Mouse (Mus musculus): ENCODE measurements at regions not wholly inside any gene's neighbourhood (a gene's known extent, or its start where the extent isn't known, plus 50 kb on each side); places are given as distances from the start of the nearest gene placed in this dataset.

DNA sequence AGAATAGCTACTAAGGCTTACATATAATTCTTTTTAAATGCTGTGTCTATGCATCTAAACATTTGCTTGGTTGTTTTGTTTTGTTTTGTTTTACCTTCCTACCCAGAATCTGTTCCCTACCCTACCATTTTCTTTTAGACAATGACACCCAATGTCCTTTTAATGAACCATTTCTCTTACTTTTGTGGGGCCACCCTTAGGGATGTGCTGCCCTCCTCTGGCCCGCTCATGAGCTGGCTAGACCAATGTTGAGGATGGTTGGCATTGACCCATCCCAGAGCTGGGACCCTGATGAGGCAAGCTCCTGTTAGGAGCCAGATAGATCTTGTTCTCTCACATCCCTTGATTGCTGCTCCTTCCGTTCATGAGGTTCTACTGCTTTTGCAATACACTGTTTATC is 105.0 kb upstream of the Tyw5 start:
- H3K4me3 ChIP-seq: no peak overlapping the region
- no peak overlapping the region for H3K27ac ChIP-seq
- H3K27me3 ChIP-seq: no peaks in the 10 kb centered on the region
- no peaks in the 10 kb centered on the region for H3K9me3 ChIP-seq (replicated peaks)
- no peak overlapping the region for H3K9ac ChIP-seq
- WGBS: 86% methylated on average over 2 of the region's 2 CpGs
- H3K36me3 ChIP-seq (ENCODE audit: poor library complexity, severe bottlenecking): no peaks in the 10 kb centered on the region
- no peaks in the 10 kb centered on the region for H3K4me1 ChIP-seq
- H3K4me2 ChIP-seq: no peak overlapping the region
- ATAC-seq: no peak

GRCm38 (mm10) chr1:57512516-57512915 is 105.6 kb upstream of the Tyw5 start:
- WGBS: 86% methylated on average over 3 of the region's 3 CpGs
- no peak overlapping the region for H3K27ac ChIP-seq
- H3K36me3 ChIP-seq (ENCODE audit: poor library complexity, severe bottlenecking): no peaks in the 10 kb centered on the region
- H3K9me3 ChIP-seq (replicated peaks): no peaks in the 10 kb centered on the region
- no peak overlapping the region for H3K4me3 ChIP-seq
- no peak for ATAC-seq
- H3K27me3 ChIP-seq: no peaks in the 10 kb centered on the region
- no peak overlapping the region for H3K9ac ChIP-seq
- no peaks in the 10 kb centered on the region for H3K4me1 ChIP-seq
- no peak overlapping the region for H3K4me2 ChIP-seq

GRCm38 (mm10) chr1:57525965-57526364 is 119.1 kb upstream of the Tyw5 start:
- WGBS: 89% methylated on average over 4 of the region's 4 CpGs
- Histone ChIP-seq H3K27ac (no peak overlapping the region), H3K36me3 (ENCODE audit: poor library complexity, severe bottlenecking) (no peaks in the 10 kb centered on the region), H3K27me3 (no peaks in the 10 kb centered on the region), H3K9ac (no peak overlapping the region), H3K4me2 (no peak overlapping the region), H3K9me3 (replicated peaks) (no peaks in the 10 kb centered on the region), H3K4me3 (no peak overlapping the region), H3K4me1 (peaks cover 5% of the 10 kb centered on the region; the same call in 1 of the 2 replicates)
- no peak for ATAC-seq

DNA sequence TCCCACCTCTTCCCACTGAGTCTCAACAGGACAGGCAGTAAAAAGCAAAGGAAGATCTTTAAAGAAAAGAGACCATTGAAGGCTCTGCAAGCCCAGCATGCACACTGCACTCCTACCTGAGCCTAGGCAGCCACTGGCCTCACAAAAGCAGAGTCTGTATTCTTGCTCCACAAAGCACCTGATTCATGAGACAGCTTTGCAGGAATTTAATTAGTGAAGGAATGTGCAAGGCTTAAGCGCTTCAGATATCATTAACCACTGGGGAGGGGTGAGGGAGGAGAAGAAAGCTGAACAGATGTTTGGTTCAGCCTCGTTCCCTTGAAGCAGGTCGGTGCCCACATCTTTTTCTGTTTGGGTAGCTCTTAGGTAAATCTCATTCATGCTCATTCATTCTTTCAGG is 121.8 kb upstream of the Tyw5 start:
- H3K27me3 ChIP-seq: no peaks in the 10 kb centered on the region
- H3K27ac ChIP-seq: no peak overlapping the region
- H3K36me3 ChIP-seq (ENCODE audit: poor library complexity, severe bottlenecking): no peaks in the 10 kb centered on the region
- no peaks in the 10 kb centered on the region for H3K9me3 ChIP-seq (replicated peaks)
- WGBS: 3% methylated on average over 3 of the region's 3 CpGs
- ATAC-seq: no peak
- H3K9ac ChIP-seq: no peak overlapping the region
- H3K4me3 ChIP-seq: no peak overlapping the region
- H3K4me1 ChIP-seq: peaks cover 5% of the 10 kb centered on the region; the same call in 1 of the 2 replicates
- H3K4me2 ChIP-seq: no peak overlapping the region

DNA sequence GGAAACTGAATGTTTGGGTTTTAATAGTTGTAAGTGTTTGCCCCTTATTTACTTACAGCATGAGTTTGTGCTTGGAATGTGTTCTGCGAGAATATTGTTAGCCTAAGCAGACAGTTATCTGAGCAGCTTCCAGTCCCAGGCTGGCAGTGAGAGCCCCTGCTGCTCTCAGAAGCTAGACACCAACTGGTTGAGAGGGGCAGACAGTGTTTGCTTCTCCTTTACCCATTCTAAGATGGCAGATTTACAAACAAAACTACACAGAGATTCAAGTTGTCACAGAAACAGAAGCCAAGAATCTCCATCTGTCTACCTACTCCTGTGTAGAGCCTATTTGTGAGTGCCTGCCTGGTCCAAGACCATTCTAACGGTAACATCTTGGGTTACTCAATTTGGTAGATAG is 122.4 kb upstream of the Tyw5 start:
- Histone ChIP-seq H3K27ac (no peak overlapping the region), H3K9ac (no peak overlapping the region), H3K36me3 (ENCODE audit: poor library complexity, severe bottlenecking) (no peaks in the 10 kb centered on the region), H3K4me2 (no peak overlapping the region), H3K4me3 (no peak overlapping the region), H3K9me3 (replicated peaks) (no peaks in the 10 kb centered on the region), H3K27me3 (no peaks in the 10 kb centered on the region), H3K4me1 (peaks cover 5% of the 10 kb centered on the region; the same call in 1 of the 2 replicates)
- peak; percentile 65; the same call in 1 of the 2 replicates for ATAC-seq
- WGBS: 61% methylated on average over 2 of the region's 2 CpGs

DNA sequence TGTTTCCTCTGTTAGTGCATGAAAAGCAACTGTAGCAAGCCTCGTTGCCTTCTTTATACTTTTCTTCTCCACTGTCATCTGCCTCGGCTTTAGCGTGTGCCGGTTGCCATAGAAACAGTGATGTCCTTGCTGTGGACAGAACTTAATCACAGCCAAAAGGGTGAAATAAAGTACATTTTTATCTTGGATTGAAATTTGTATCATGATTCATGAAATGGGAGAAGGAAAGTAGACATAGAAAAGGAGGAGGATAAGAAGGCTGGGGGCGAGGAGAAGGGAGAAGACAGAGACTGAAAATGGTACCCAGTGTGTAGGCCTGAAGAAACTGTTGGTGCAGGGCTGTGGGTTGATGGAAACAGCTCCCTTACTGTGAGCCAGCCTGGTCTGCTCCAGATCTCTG is 130.5 kb upstream of the Tyw5 start:
- 69% methylated on average over 5 of the region's 5 CpGs for WGBS
- no peaks in the 10 kb centered on the region for H3K4me1 ChIP-seq
- ATAC-seq: no peak
- H3K27me3 ChIP-seq: no peaks in the 10 kb centered on the region
- H3K27ac ChIP-seq: no peak overlapping the region
- no peaks in the 10 kb centered on the region for H3K9me3 ChIP-seq (replicated peaks)
- no peak overlapping the region for H3K9ac ChIP-seq
- H3K4me3 ChIP-seq: no peak overlapping the region
- no peak overlapping the region for H3K4me2 ChIP-seq
- H3K36me3 ChIP-seq (ENCODE audit: poor library complexity, severe bottlenecking): no peaks in the 10 kb centered on the region

GRCm38 (mm10) chr1:57544684-57545083 is 137.8 kb upstream of the Tyw5 start:
- no peak for ATAC-seq
- Histone ChIP-seq H3K27ac (no peak overlapping the region), H3K4me3 (no peak overlapping the region), H3K4me1 (peaks cover 7% of the 10 kb centered on the region; the same call in 1 of the 2 replicates), H3K9ac (no peak overlapping the region), H3K4me2 (no peak overlapping the region), H3K27me3 (no peaks in the 10 kb centered on the region), H3K36me3 (ENCODE audit: poor library complexity, severe bottlenecking) (no peaks in the 10 kb centered on the region), H3K9me3 (replicated peaks) (no peaks in the 10 kb centered on the region)
- WGBS: 91% methylated on average over 3 of the region's 3 CpGs

DNA sequence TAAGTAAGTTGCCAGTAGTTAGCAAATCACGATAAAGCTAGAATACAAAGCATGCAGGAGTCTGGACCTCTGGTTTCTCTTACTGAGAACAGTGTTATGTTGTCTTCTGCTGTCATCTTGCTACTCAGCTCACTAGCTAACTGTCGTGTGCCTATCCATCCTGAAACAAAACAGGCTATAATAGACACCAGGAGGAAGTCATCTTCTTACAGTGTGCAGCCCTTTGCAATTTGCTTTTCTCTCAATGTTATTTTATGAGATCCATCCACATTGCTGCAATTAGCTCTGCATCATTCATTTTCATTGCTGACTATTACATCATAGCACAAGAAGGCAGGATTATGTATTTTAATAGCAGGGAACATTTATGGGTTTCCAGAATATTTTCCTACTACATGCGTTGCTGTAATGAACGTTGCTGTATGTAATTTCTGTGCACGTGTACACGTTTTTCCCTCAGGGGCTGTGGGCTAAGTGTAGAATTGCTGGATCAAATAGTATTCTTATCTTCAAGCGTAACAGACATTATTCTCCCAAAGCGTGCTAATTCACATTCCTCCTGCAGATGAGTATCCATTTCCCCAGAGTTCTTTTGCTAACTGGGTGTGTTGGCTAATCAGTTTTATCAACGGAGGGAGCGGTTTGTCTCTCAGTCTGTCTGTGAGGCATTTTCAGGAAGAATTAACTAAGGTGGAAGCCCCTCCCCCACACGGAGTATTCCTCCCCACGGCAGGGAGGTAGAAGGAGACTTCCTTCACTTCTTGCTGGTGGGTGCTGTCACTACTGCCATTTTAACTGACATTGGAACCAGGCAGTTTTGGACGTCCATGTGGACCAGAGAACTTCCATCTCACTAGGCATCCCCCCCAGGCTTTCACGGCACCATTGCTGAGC is 139.1 kb upstream of the Tyw5 start:
- H3K4me1 ChIP-seq: peaks cover 7% of the 10 kb centered on the region; the same call in 1 of the 2 replicates
- H3K4me2 ChIP-seq: no peak overlapping the region
- H3K4me3 ChIP-seq: no peak overlapping the region
- H3K9me3 ChIP-seq (replicated peaks): no peaks in the 10 kb centered on the region
- 66% methylated on average over 14 of the region's 14 CpGs for WGBS
- no peak overlapping the region for H3K27ac ChIP-seq
- no peaks in the 10 kb centered on the region for H3K27me3 ChIP-seq
- no peak overlapping the region for H3K9ac ChIP-seq
- no peaks in the 10 kb centered on the region for H3K36me3 ChIP-seq (ENCODE audit: poor library complexity, severe bottlenecking)
- ATAC-seq: no peak

- no peak overlapping the region for H3K4me2 ChIP-seq
- no peaks in the 10 kb centered on the region for H3K9me3 ChIP-seq (replicated peaks)
- WGBS: 84% methylated on average over 2 of the region's 2 CpGs
- H3K4me3 ChIP-seq: no peak overlapping the region
- H3K27me3 ChIP-seq: no peaks in the 10 kb centered on the region
- H3K4me1 ChIP-seq: no peaks in the 10 kb centered on the region
- no peak overlapping the region for H3K9ac ChIP-seq
- H3K27ac ChIP-seq: no peak overlapping the region
- H3K36me3 ChIP-seq (ENCODE audit: poor library complexity, severe bottlenecking): no peaks in the 10 kb centered on the region
- no peak for ATAC-seq
Measured at GRCm38 (mm10) chr1:57561517-57561916, 154.6 kb upstream of the Tyw5 start.

- 46% methylated on average over 5 of the region's 5 CpGs for WGBS
- no peak for ATAC-seq
- no peak overlapping the region for H3K4me3 ChIP-seq
Measured at GRCm38 (mm10) chr1:57564676-57565075, 157.8 kb upstream of the Tyw5 start.

GRCm38 (mm10) chr1:57572097-57572496 is 165.2 kb upstream of the Tyw5 start:
- H3K4me2 ChIP-seq: no peak overlapping the region
- no peak overlapping the region for H3K4me3 ChIP-seq
- H3K4me1 ChIP-seq: no peaks in the 10 kb centered on the region
- no peaks in the 10 kb centered on the region for H3K27me3 ChIP-seq
- no peaks in the 10 kb centered on the region for H3K36me3 ChIP-seq (ENCODE audit: poor library complexity, severe bottlenecking)
- 86% methylated on average over 5 of the region's 5 CpGs for WGBS
- H3K27ac ChIP-seq: no peak overlapping the region
- H3K9me3 ChIP-seq (replicated peaks): peaks cover 10% of the 10 kb centered on the region; the same call in 1 of the 2 replicates
- ATAC-seq: no peak
- no peak overlapping the region for H3K9ac ChIP-seq

More at GRCm38 (mm10) chr1:57564676-57565075, 157.8 kb upstream of the Tyw5 start:
- no peaks in the 10 kb centered on the region for H3K4me1 ChIP-seq
- H3K9ac ChIP-seq: no peak overlapping the region
- H3K9me3 ChIP-seq (replicated peaks): peaks cover 10% of the 10 kb centered on the region; the same call in 1 of the 2 replicates
- H3K36me3 ChIP-seq (ENCODE audit: poor library complexity, severe bottlenecking): no peaks in the 10 kb centered on the region
- H3K27ac ChIP-seq: no peak overlapping the region
- H3K4me2 ChIP-seq: no peak overlapping the region
- no peaks in the 10 kb centered on the region for H3K27me3 ChIP-seq

DNA sequence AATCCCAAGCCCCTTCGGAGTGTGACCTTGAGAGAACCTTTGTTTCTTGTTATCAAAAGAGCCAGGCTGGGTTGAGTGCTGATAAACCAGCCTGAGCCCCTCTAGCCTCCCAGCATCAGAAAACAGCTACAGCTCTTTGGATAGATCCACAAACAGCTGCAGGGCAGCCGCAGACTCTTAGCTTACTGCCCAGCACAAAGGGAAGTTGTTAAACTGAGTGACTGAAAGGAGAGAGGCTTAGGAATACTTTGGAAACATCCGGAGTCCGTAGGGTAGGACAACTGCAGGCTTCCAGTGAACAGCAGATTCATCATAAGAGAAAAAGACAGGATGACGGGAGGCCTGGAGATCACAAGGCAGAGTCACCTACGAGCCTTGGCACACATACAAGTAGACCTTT is 166.9 kb upstream of the Tyw5 start:
- Histone ChIP-seq H3K36me3 (ENCODE audit: poor library complexity, severe bottlenecking) (no peaks in the 10 kb centered on the region), H3K9me3 (replicated peaks) (peaks cover 1% of the 10 kb centered on the region; the same call in 1 of the 2 replicates), H3K9ac (no peak overlapping the region), H3K4me1 (no peaks in the 10 kb centered on the region), H3K4me2 (no peak overlapping the region), H3K27me3 (no peaks in the 10 kb centered on the region), H3K4me3 (no peak overlapping the region), H3K27ac (no peak overlapping the region)
- 67% methylated on average over 6 of the region's 6 CpGs for WGBS
- ATAC-seq: no peak

DNA sequence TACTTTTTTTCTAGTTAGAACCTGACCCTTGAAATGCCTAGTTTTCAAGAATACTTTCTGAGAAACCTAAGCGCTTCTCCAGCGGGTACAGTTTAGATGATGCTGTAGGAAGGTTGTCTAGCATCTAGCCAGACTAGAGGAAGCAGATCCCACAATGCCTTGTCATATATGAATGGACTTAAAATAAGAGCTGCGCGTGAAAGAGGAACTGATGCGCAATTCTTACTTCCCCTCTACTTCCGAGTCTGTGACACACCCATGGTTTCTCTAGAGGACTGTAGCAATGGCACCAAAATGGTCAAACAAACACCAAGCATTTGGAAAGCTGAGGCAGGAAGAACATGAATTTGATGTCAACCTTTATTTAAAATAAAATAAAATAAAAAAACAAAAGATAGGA is 167.6 kb upstream of the Tyw5 start:
- no peaks in the 10 kb centered on the region for H3K4me1 ChIP-seq
- H3K4me3 ChIP-seq: no peak overlapping the region
- H3K36me3 ChIP-seq (ENCODE audit: poor library complexity, severe bottlenecking): no peaks in the 10 kb centered on the region
- H3K27me3 ChIP-seq: no peaks in the 10 kb centered on the region
- no peak overlapping the region for H3K9ac ChIP-seq
- no peak overlapping the region for H3K27ac ChIP-seq
- no peaks in the 10 kb centered on the region for H3K9me3 ChIP-seq (replicated peaks)
- no peak overlapping the region for H3K4me2 ChIP-seq
- ATAC-seq: no peak
- 96% methylated on average over 6 of the region's 6 CpGs for WGBS
